ENCODE assay signal across 8 mouse cellular contexts in the genomic region with DNA sequence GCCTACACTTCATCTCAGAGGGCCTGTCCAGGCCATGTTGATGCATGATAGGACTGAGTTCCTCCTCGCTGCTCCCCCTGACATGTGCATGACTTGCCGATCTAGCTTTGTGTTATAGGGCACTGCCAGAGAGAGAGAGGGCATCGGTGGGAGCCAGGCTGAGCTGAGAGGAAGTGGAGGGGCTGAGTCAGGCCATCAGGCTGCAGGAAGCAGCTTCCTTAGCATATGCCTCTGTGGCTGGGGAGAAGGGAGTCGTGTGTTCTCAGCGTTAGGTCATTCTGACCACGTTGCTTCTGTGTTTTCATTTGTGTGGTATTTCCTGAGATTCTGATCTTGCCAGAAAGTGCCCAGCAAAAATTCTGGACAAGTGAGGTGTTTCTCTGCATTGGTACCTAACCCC. TPM values are rescaled to one million over a fixed set of nuclear protein-coding genes. Genes with fewer than 3 reads are reported as not detected.
DNase-seq lines count a peak whose midpoint lies in the region; ATAC-seq and TF ChIP-seq lines count a peak whose summit lies in the region.

No protein-coding gene starts in this region.

- H3K27ac ChIP-seq in layer of hippocampus, adult 2 months: peak overlapping the region; percentile 78
- H3K27ac ChIP-seq in olfactory bulb, adult 2 months (ENCODE audit: insufficient read depth, low read depth, low read length): peak overlapping the region; percentile 24

- no peak for DNase-seq in layer of hippocampus, adult 2 months (ENCODE audit: low spot score in 2 of 2)
- no peak for DNase-seq in layer of hippocampus, postnatal 14 days (ENCODE audit: low spot score in 2 of 2)
- no peak for DNase-seq in Patski (ENCODE audit: low read depth, low spot score)
- DNase-seq in induced T-regulatory cell, adult 2 months (ENCODE audit: low read depth): peak; percentile 66
- no peak for DNase-seq in right cerebral cortex, postnatal 14 days
- DNase-seq in cerebellum, postnatal 36 days: no peak
- no peak for DNase-seq in frontal cortex, adult 2 months (ENCODE audit: extremely low spot score in 1 of 2, low spot score in 1 of 2)

- CTCF ChIA-PET in Patski (lab: Charles Lee): interaction anchor here (1.0 to 2.1 kb wide), 5 partner anchors 9 to 270 kb away, joined by 3 to 7 read pairs (median 3); no protein-coding TSS in a partner anchor

- H3K27me3 ChIP-seq in Patski: no peaks in the 10 kb centered on the region

- H3K4me3 ChIP-seq in layer of hippocampus, adult 2 months: no peak overlapping the region
- no peak overlapping the region for H3K4me3 ChIP-seq in olfactory bulb, adult 2 months (ENCODE audit: insufficient read depth, low read depth, low read length)

- POLR2A ChIA-PET in Patski (lab: Charles Lee): interaction anchor here (1.8 to 3.2 kb wide), 2 partner anchors 9 to 14 kb away, joined by 4 to 13 read pairs; no protein-coding TSS in a partner anchor

- no peak for TF ChIP-seq CTCF in layer of hippocampus, adult 2 months (conservative IDR thresholded peaks at IDR 0.05)
- no peak for TF ChIP-seq CTCF in Patski (IDR thresholded peaks at IDR 0.05)
- no peak for TF ChIP-seq CTCF in olfactory bulb, adult 2 months (IDR thresholded peaks at IDR 0.05; ENCODE audit: insufficient read depth, low read depth, low read length)

- no peak for TF ChIP-seq POLR2A in olfactory bulb, adult 2 months (IDR thresholded peaks at IDR 0.05; ENCODE audit: insufficient read depth, low read depth, low read length)

- peak; percentile 70 for ATAC-seq in Patski

- in situ Hi-C loops in Patski (cut with MboI; ENCODE audit: low pct_unique_long_range_greater_than_20kb): no loop called here

- peaks cover 64% of the 10 kb centered on the region for H3K4me1 ChIP-seq in olfactory bulb, adult 2 months (ENCODE audit: control insufficient read depth, insufficient read depth, low read length)

- WGBS in olfactory bulb, adult 2 months: 29% methylated on average over 6 of the region's 6 CpGs

RNA-seq across cellular contexts. Expression of a gene that starts 17.4 kb away (rescaled TPM):
- total RNA-seq in layer of hippocampus, adult 2 months (2021): 10 to 100 TPM; 56.3 to 64.4 TPM
- total RNA-seq in layer of hippocampus, postnatal 14 days (2021): 10 to 100 TPM; 65.4 to 67.7 TPM
- polyA plus RNA-seq in Patski (2021): 49.2 TPM
- not detected in 2 replicates for polyA plus RNA-seq in olfactory bulb, adult 2 months (2012; ENCODE audit: insufficient read depth, insufficient read length, low replicate concordance, missing spikeins)
- polyA plus RNA-seq in frontal cortex, adult 2 months (2012; rRNA removed): 45.7 and 45.8 TPM in 2 replicates
